Mouse (Mus musculus): Measurements from ENCODE around the gene Tbc1d14. TPM values are rescaled to one million over a fixed set of nuclear protein-coding genes. Genes with fewer than 3 reads are reported as not detected.
A peak's percentile ranks its signal among the peaks of the same experiment; 100 is the strongest.

Gene Tbc1d14
- polyA plus RNA-seq, 1 experiment from 2014 or later, result 74.2 TPM

DNA sequence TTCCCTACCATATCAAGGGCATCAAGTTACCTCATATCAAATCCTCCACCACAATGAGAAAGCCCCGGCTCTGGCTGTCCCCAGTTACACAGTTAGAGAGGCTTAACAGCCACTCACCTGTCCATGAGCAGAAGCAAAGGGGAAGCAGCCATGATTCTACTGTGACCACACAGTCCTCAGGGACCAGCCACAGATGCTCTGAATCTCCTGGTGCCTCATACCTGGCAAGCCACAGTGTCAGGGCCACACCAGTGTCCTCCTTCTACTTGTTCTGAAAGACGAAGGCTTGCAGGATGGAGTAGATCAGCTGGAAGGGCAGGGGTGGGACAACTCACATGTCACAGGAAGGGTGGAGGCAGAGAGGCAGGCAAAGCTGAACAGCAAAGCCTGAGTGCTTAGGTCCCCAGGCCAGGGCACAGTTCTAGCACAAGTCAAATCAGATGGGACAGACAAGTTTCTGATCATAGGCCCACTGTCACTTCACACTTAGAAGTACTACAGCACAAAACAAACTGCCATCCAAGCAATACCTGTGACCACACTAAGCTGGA lies 39.9 kb downstream of the Tbc1d14 start:
- WGBS, result 93% methylated on average over 2 of the region's 2 CpGs
- ATAC-seq (ENCODE audit: low FRiP score), result no peak

GRCm38 (mm10) chr5:36552391-36552790 lies 40.7 kb downstream of the Tbc1d14 start:
- 96% methylated on average over 4 of the region's 4 CpGs for WGBS
- no peak overlapping the region for H3K4me2 ChIP-seq (replicated peaks)
- no peak for ATAC-seq (ENCODE audit: low FRiP score)

More for the DNA sequence above, 39.9 kb downstream of the Tbc1d14 start:
- H3K9ac ChIP-seq, result no peak overlapping the region
- H3K9me3 ChIP-seq (ENCODE audit: control insufficient read depth, low read length), result no peaks in the 10 kb centered on the region
- no peak for DNase-seq (ENCODE audit: low spot score)
- no peaks in the 10 kb centered on the region for H3K36me3 ChIP-seq (replicated peaks; ENCODE audit: control insufficient read depth, insufficient read depth)
- no peak overlapping the region for H3K4me3 ChIP-seq (replicated peaks; ENCODE audit: low read length)
- no peaks in the 10 kb centered on the region for H3K4me1 ChIP-seq (replicated peaks; ENCODE audit: control insufficient read depth, insufficient read depth, low read length)
- no peak overlapping the region for H3K4me2 ChIP-seq (replicated peaks)
- H3K27me3 ChIP-seq (ENCODE audit: control insufficient read depth, insufficient read depth, low read length), result no peaks in the 10 kb centered on the region
- H3K27ac ChIP-seq, result no peak overlapping the region

GRCm38 (mm10) chr5:36549243-36549642 lies 43.8 kb downstream of the Tbc1d14 start:
- H3K9ac ChIP-seq, result no peak overlapping the region
- no peak overlapping the region for H3K4me2 ChIP-seq (replicated peaks)
- ATAC-seq (ENCODE audit: low FRiP score) (no peak), DNase-seq (ENCODE audit: low spot score) (no peak)
- H3K27me3 ChIP-seq (ENCODE audit: control insufficient read depth, insufficient read depth, low read length), result no peaks in the 10 kb centered on the region
- H3K4me3 ChIP-seq (replicated peaks; ENCODE audit: low read length), result no peak overlapping the region
- 73% methylated on average over 6 of the region's 6 CpGs for WGBS
- no peaks in the 10 kb centered on the region for H3K36me3 ChIP-seq (replicated peaks; ENCODE audit: control insufficient read depth, insufficient read depth)
- no peaks in the 10 kb centered on the region for H3K4me1 ChIP-seq (replicated peaks; ENCODE audit: control insufficient read depth, insufficient read depth, low read length)
- no peaks in the 10 kb centered on the region for H3K9me3 ChIP-seq (ENCODE audit: control insufficient read depth, low read length)
- H3K27ac ChIP-seq, result no peak overlapping the region

More at GRCm38 (mm10) chr5:36552391-36552790, 40.7 kb downstream of the Tbc1d14 start:
- no peaks in the 10 kb centered on the region for H3K27me3 ChIP-seq (ENCODE audit: control insufficient read depth, insufficient read depth, low read length)
- H3K4me3 ChIP-seq (replicated peaks; ENCODE audit: low read length), result no peak overlapping the region
- H3K27ac ChIP-seq, result no peak overlapping the region
- no peak overlapping the region for H3K9ac ChIP-seq
- H3K9me3 ChIP-seq (ENCODE audit: control insufficient read depth, low read length), result no peaks in the 10 kb centered on the region
- H3K4me1 ChIP-seq (replicated peaks; ENCODE audit: control insufficient read depth, insufficient read depth, low read length), result no peaks in the 10 kb centered on the region
- no peak for DNase-seq (ENCODE audit: low spot score)
- no peaks in the 10 kb centered on the region for H3K36me3 ChIP-seq (replicated peaks; ENCODE audit: control insufficient read depth, insufficient read depth)

DNA sequence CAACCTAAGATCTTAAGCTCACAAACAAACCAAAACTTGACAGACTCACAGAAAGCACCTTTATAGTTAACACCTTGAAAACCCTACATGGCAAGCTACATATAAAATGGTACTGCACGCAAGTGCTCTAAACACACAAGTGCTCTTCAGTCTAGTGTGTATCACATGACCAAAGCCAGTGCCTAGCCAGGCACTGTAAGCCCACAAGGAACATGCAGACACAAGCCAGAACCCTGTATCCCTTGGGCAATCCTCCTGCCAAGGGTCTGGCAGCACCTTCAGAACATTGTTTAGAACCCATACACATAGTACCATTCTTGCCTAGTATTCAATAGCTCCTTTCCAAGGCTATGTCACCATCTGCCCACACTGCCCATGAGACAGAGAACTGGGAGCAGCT lies 48.3 kb downstream of the Tbc1d14 start:
- WGBS, result 100% methylated on average over 1 of the region's 1 CpGs
- DNase-seq (ENCODE audit: low spot score) (no peak), ATAC-seq (ENCODE audit: low FRiP score) (no peak)
- Histone ChIP-seq H3K4me3 (replicated peaks; ENCODE audit: low read length) (no peak overlapping the region), H3K36me3 (replicated peaks; ENCODE audit: control insufficient read depth, insufficient read depth) (no peaks in the 10 kb centered on the region), H3K27ac (no peak overlapping the region), H3K27me3 (ENCODE audit: control insufficient read depth, insufficient read depth, low read length) (no peaks in the 10 kb centered on the region), H3K4me2 (replicated peaks) (no peak overlapping the region), H3K9me3 (ENCODE audit: control insufficient read depth, low read length) (no peaks in the 10 kb centered on the region), H3K9ac (no peak overlapping the region), H3K4me1 (replicated peaks; ENCODE audit: control insufficient read depth, insufficient read depth, low read length) (no peaks in the 10 kb centered on the region)

GRCm38 (mm10) chr5:36540928-36541327 lies 52.1 kb downstream of the Tbc1d14 start:
- ATAC-seq (ENCODE audit: low FRiP score) (no peak), DNase-seq (ENCODE audit: low spot score) (no peak)
- Histone ChIP-seq H3K9ac (no peak overlapping the region), H3K4me2 (replicated peaks) (no peak overlapping the region), H3K9me3 (ENCODE audit: control insufficient read depth, low read length) (no peaks in the 10 kb centered on the region), H3K36me3 (replicated peaks; ENCODE audit: control insufficient read depth, insufficient read depth) (no peaks in the 10 kb centered on the region), H3K27ac (no peak overlapping the region), H3K4me3 (replicated peaks; ENCODE audit: low read length) (no peak overlapping the region), H3K27me3 (ENCODE audit: control insufficient read depth, insufficient read depth, low read length) (no peaks in the 10 kb centered on the region), H3K4me1 (replicated peaks; ENCODE audit: control insufficient read depth, insufficient read depth, low read length) (no peaks in the 10 kb centered on the region)
- 95% methylated on average over 2 of the region's 2 CpGs for WGBS

DNA sequence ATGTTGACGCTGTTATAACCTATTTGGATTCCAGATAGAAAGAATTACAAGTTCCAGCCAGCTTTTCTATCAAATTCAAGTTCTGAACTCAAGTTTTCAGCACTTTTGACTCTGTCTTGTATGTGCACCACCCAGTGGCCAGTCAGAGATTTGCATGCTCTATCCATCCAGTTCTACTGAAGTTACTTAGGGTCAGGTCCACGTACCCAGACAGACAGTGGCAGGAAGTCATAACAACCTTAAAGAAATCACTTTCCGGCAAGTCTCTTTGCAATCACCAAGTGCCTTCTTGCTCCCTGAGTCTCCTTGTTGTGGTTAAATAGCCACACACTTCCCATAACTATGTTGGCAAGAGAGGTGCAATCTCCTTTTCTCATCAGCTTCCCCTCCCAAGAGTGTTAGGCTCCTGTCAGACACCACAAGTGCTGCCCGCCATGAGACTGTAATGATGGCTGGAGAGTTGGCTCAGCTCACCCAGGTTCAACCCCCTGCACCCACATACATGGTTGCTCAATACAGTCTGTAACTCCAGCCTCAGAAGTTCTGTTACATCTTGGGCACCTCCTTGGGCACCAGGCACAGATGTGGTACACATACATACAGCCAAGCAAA lies 54.4 kb downstream of the Tbc1d14 start:
- Histone ChIP-seq H3K4me1 (replicated peaks; ENCODE audit: control insufficient read depth, insufficient read depth, low read length) (no peaks in the 10 kb centered on the region), H3K4me2 (replicated peaks) (no peak overlapping the region), H3K27ac (no peak overlapping the region), H3K27me3 (ENCODE audit: control insufficient read depth, insufficient read depth, low read length) (no peaks in the 10 kb centered on the region), H3K9ac (no peak overlapping the region), H3K4me3 (replicated peaks; ENCODE audit: low read length) (no peak overlapping the region), H3K36me3 (replicated peaks; ENCODE audit: control insufficient read depth, insufficient read depth) (no peaks in the 10 kb centered on the region), H3K9me3 (ENCODE audit: control insufficient read depth, low read length) (no peaks in the 10 kb centered on the region)
- ATAC-seq (ENCODE audit: low FRiP score), result no peak
- WGBS, result 52% methylated on average over 4 of the region's 4 CpGs
- peak; percentile 65 for DNase-seq (ENCODE audit: low spot score)

GRCm38 (mm10) chr5:36536424-36536823 lies 56.7 kb downstream of the Tbc1d14 start:
- Histone ChIP-seq H3K4me2 (replicated peaks) (no peak overlapping the region), H3K4me1 (replicated peaks; ENCODE audit: control insufficient read depth, insufficient read depth, low read length) (no peaks in the 10 kb centered on the region), H3K4me3 (replicated peaks; ENCODE audit: low read length) (no peak overlapping the region), H3K36me3 (replicated peaks; ENCODE audit: control insufficient read depth, insufficient read depth) (no peaks in the 10 kb centered on the region), H3K27ac (no peak overlapping the region), H3K9me3 (ENCODE audit: control insufficient read depth, low read length) (no peaks in the 10 kb centered on the region), H3K27me3 (ENCODE audit: control insufficient read depth, insufficient read depth, low read length) (no peaks in the 10 kb centered on the region), H3K9ac (no peak overlapping the region)
- ATAC-seq (ENCODE audit: low FRiP score) (no peak), DNase-seq (ENCODE audit: low spot score) (no peak)
- 88% methylated on average over 3 of the region's 3 CpGs for WGBS

- ATAC-seq (ENCODE audit: low FRiP score), result no peak
- H3K9ac ChIP-seq, result no peak overlapping the region
- no peak for DNase-seq (ENCODE audit: low spot score)
- H3K4me2 ChIP-seq (replicated peaks), result no peak overlapping the region
- H3K27ac ChIP-seq, result no peak overlapping the region
- H3K4me3 ChIP-seq (replicated peaks; ENCODE audit: low read length), result no peak overlapping the region
- no peaks in the 10 kb centered on the region for H3K36me3 ChIP-seq (replicated peaks; ENCODE audit: control insufficient read depth, insufficient read depth)
- 86% methylated on average over 6 of the region's 6 CpGs for WGBS
- H3K4me1 ChIP-seq (replicated peaks; ENCODE audit: control insufficient read depth, insufficient read depth, low read length), result no peaks in the 10 kb centered on the region
- no peaks in the 10 kb centered on the region for H3K9me3 ChIP-seq (ENCODE audit: control insufficient read depth, low read length)
- no peaks in the 10 kb centered on the region for H3K27me3 ChIP-seq (ENCODE audit: control insufficient read depth, insufficient read depth, low read length)
These were observed 57.5 kb downstream of the Tbc1d14 start for GRCm38 (mm10) chr5:36535438-36536176.

DNA sequence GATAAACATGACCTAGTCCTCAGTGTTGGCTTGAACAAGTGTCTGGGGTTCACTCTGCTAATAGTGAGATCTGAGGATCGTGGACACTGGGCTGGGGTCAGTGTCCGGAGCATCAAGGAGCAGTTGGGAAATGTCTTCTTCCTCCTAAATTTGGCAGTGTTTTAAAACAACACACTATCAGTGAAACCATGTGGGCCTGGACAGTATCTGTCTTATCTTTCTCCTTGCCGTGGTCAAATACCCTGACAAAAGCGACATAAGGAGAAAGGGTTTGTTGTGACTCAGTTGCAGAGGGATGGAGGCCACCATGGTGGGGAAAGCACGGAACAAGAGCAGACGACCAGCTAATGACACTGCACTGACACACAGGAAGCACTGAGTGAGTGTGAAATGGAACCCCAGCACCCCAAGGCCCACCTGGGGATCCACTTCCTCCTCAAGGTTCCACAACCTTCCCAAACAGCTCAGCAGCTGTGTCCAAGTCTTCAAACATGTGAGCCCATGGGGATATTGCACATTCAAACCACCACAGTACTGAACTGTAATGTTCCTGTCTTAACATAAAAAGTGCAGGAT lies 58.5 kb downstream of the Tbc1d14 start:
- DNase-seq (ENCODE audit: low spot score), result no peak
- Histone ChIP-seq H3K4me2 (replicated peaks) (no peak overlapping the region), H3K27me3 (ENCODE audit: control insufficient read depth, insufficient read depth, low read length) (no peaks in the 10 kb centered on the region), H3K4me3 (replicated peaks; ENCODE audit: low read length) (no peak overlapping the region), H3K9ac (no peak overlapping the region), H3K36me3 (replicated peaks; ENCODE audit: control insufficient read depth, insufficient read depth) (no peaks in the 10 kb centered on the region), H3K9me3 (ENCODE audit: control insufficient read depth, low read length) (no peaks in the 10 kb centered on the region), H3K4me1 (replicated peaks; ENCODE audit: control insufficient read depth, insufficient read depth, low read length) (peaks cover 3% of the 10 kb centered on the region), H3K27ac (no peak overlapping the region)
- 86% methylated on average over 6 of the region's 6 CpGs for WGBS
- no peak for ATAC-seq (ENCODE audit: low FRiP score)

Measured in hindbrain, embryonic 14.5 days (tissue).